In the genomic region with DNA sequence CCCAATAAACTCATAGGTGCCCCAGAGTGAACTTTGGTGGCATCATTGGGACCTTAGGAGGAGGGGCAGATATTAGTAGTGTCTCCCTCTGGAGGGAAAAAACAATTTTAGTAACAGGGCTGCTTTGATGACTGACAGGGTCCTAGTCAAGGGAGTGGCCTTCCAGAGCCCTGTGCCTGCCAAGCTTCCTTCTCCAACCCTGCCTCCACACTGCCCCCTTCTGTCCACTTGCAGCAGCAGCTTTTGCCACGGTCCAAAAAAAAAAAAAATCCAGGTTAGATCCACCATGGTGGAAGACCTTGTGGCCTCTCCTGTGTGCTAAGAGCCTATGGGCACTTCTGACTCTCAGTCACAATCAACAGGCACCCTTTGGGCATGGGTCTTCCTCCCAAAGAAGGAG, we compare ENCODE assay signal across 9 mouse cellular contexts. TPM values are rescaled to one million over a fixed set of nuclear protein-coding genes. Genes with fewer than 3 reads are reported as not detected.
DNase-seq lines count a peak whose midpoint lies in the region; ATAC-seq and TF ChIP-seq lines count a peak whose summit lies in the region.
"Had no signal": no experiment of that assay in that cellular context is flagged by ENCODE, and none has a peak within 500 bp of the region (broad histone marks: within the 10 kb centered on the region; RNA-seq: fewer than 3 reads in every experiment).

No protein-coding gene starts in this region.

- H3K36me3 ChIP-seq in midbrain, embryonic 14.5 days (ENCODE audit: control insufficient read depth, insufficient read depth, low read length): no peaks in the 10 kb centered on the region
- H3K36me3 ChIP-seq in midbrain, embryonic 13.5 days: no peaks in the 10 kb centered on the region
- H3K36me3 ChIP-seq in heart, embryonic 15.5 days: no peaks in the 10 kb centered on the region
- no peaks in the 10 kb centered on the region for H3K36me3 ChIP-seq in lung, embryonic 14.5 days (ENCODE audit: insufficient read depth)
- no peaks in the 10 kb centered on the region for H3K36me3 ChIP-seq in stomach, postnatal 0 days (ENCODE audit: control insufficient read depth, insufficient read depth, low read length)
- H3K36me3 ChIP-seq: limb, embryonic 12.5 days had no signal

- TF ChIP-seq CTCF in brain, embryonic 14.5 days (IDR thresholded peaks at IDR 0.05; ENCODE audit: borderline replicate concordance, extremely low read depth, insufficient read depth, insufficient read length): peak; percentile 67
- TF ChIP-seq CTCF in lung, embryonic 14.5 days (IDR thresholded peaks at IDR 0.05; ENCODE audit: low read depth): peak; percentile 70
- TF ChIP-seq CTCF in stomach, postnatal 0 days (IDR thresholded peaks at IDR 0.05; ENCODE audit: low read depth): peak; percentile 83

- no peak for TF ChIP-seq POLR2A in brain, embryonic 14.5 days (IDR thresholded peaks at IDR 0.05; ENCODE audit: borderline replicate concordance, extremely low read depth, insufficient read depth, insufficient read length, poor library complexity, severe bottlenecking)

- no peak for TF ChIP-seq EP300 in stomach, postnatal 0 days (optimal IDR thresholded peaks at IDR 0.05)

- H3K9me3 ChIP-seq in midbrain, embryonic 14.5 days (ENCODE audit: control insufficient read depth, low read length): no peaks in the 10 kb centered on the region
- no peaks in the 10 kb centered on the region for H3K9me3 ChIP-seq in midbrain, embryonic 13.5 days
- no peaks in the 10 kb centered on the region for H3K9me3 ChIP-seq in heart, embryonic 15.5 days (replicated peaks)
- H3K9me3 ChIP-seq in lung, embryonic 14.5 days (ENCODE audit: low read depth, low read length): no peaks in the 10 kb centered on the region
- H3K9me3 ChIP-seq in stomach, postnatal 0 days (ENCODE audit: control insufficient read depth, low read length): no peaks in the 10 kb centered on the region
- H3K9me3 ChIP-seq: limb, embryonic 12.5 days had no signal

- WGBS in midbrain, embryonic 14.5 days: 5% methylated on average over 1 of the region's 1 CpGs
- 0% methylated on average over 1 of the region's 1 CpGs for WGBS in midbrain, embryonic 13.5 days
- 0% methylated on average over 1 of the region's 1 CpGs for WGBS in heart, embryonic 15.5 days
- 6% methylated on average over 1 of the region's 1 CpGs for WGBS in lung, embryonic 14.5 days
- WGBS in stomach, postnatal 0 days: 0% methylated on average over 1 of the region's 1 CpGs

- DNase-seq in CD4-positive, CD25-positive, alpha-beta regulatory T cell, adult 2 months (ENCODE audit: low read depth, low spot score): peak; percentile 79
- DNase-seq in midbrain, embryonic 14.5 days: peak; percentile 61
- peak; percentile 66 for DNase-seq in brain, embryonic 14.5 days (ENCODE audit: low read depth)
- peak; percentile 69 for DNase-seq in lung, embryonic 14.5 days
- DNase-seq in stomach, postnatal 0 days (ENCODE audit: low spot score): peak; percentile 77

- H3K27ac ChIP-seq in midbrain, embryonic 14.5 days (replicated peaks; ENCODE audit: low read depth, low read length): no peak overlapping the region
- H3K27ac ChIP-seq in midbrain, embryonic 13.5 days: no peak overlapping the region
- H3K27ac ChIP-seq in heart, embryonic 15.5 days: no peak overlapping the region
- H3K27ac ChIP-seq in lung, embryonic 14.5 days (ENCODE audit: low read depth): no peak overlapping the region
- H3K27ac ChIP-seq in stomach, postnatal 0 days (replicated peaks): no peak overlapping the region
- H3K27ac ChIP-seq: limb, embryonic 12.5 days had no signal

- H3K4me1 ChIP-seq in midbrain, embryonic 14.5 days (ENCODE audit: control insufficient read depth, insufficient read depth, low read length): no peaks in the 10 kb centered on the region
- H3K4me1 ChIP-seq in midbrain, embryonic 13.5 days (replicated peaks): no peaks in the 10 kb centered on the region
- H3K4me1 ChIP-seq in heart, embryonic 15.5 days (replicated peaks): peaks cover 3% of the 10 kb centered on the region; the same call in 1 of the 2 replicates
- H3K4me1 ChIP-seq in lung, embryonic 14.5 days (ENCODE audit: insufficient read depth): no peaks in the 10 kb centered on the region
- H3K4me1 ChIP-seq in stomach, postnatal 0 days (replicated peaks; ENCODE audit: control insufficient read depth, insufficient read depth): no peaks in the 10 kb centered on the region

- no peak for ATAC-seq in CD4-positive, CD25-positive, alpha-beta regulatory T cell, adult 4 months
- no peak for ATAC-seq in midbrain, embryonic 14.5 days (ENCODE audit: low FRiP score, low TSS enrichment)
- ATAC-seq in midbrain, embryonic 13.5 days: no peak
- ATAC-seq in heart, embryonic 15.5 days (replicated peaks; ENCODE audit: insufficient number of reproducible peaks, insufficient read depth, low FRiP score, low read depth): 0 out of 2 replicates have a peak, but pooled peaks have one; percentile 39
- ATAC-seq in lung, embryonic 14.5 days (ENCODE audit: insufficient read depth): no peak
- peak; percentile 49; the same call in 1 of the 2 replicates for ATAC-seq in stomach, postnatal 0 days (ENCODE audit: low FRiP score, low TSS enrichment)

- H3K27me3 ChIP-seq in midbrain, embryonic 14.5 days (ENCODE audit: control insufficient read depth, insufficient read depth, low read length): no peaks in the 10 kb centered on the region
- H3K27me3 ChIP-seq in midbrain, embryonic 13.5 days: peaks cover 28% of the 10 kb centered on the region; the same call in 1 of the 2 replicates
- H3K27me3 ChIP-seq in heart, embryonic 15.5 days: no peaks in the 10 kb centered on the region; the same call in 1 of the 2 replicates
- H3K27me3 ChIP-seq in lung, embryonic 14.5 days (ENCODE audit: insufficient read depth, low read length): no peaks in the 10 kb centered on the region
- H3K27me3 ChIP-seq in stomach, postnatal 0 days (ENCODE audit: control insufficient read depth, insufficient read depth, low read length): no peaks in the 10 kb centered on the region

- no peak overlapping the region for H3K4me2 ChIP-seq in midbrain, embryonic 14.5 days (ENCODE audit: low read length)
- H3K4me2 ChIP-seq in midbrain, embryonic 13.5 days (replicated peaks): no peak overlapping the region
- no peak overlapping the region for H3K4me2 ChIP-seq in heart, embryonic 15.5 days
- H3K4me2 ChIP-seq in lung, embryonic 14.5 days: no peak overlapping the region
- no peak overlapping the region for H3K4me2 ChIP-seq in stomach, postnatal 0 days (replicated peaks; ENCODE audit: low read depth)
- H3K4me2 ChIP-seq: limb, embryonic 12.5 days had no signal

- H3K4me3 ChIP-seq in midbrain, embryonic 14.5 days (replicated peaks; ENCODE audit: low read depth, low read length): no peak overlapping the region
- no peak overlapping the region for H3K4me3 ChIP-seq in midbrain, embryonic 13.5 days (replicated peaks)
- no peak overlapping the region for H3K4me3 ChIP-seq in heart, embryonic 15.5 days
- H3K4me3 ChIP-seq in lung, embryonic 14.5 days (ENCODE audit: low read depth, low read length): no peak overlapping the region
- H3K4me3 ChIP-seq in stomach, postnatal 0 days (ENCODE audit: low read depth, low read length): no peak overlapping the region
- H3K4me3 ChIP-seq: limb, embryonic 12.5 days had no signal

- H3K9ac ChIP-seq in midbrain, embryonic 14.5 days (replicated peaks; ENCODE audit: low read length): no peak overlapping the region
- no peak overlapping the region for H3K9ac ChIP-seq in midbrain, embryonic 13.5 days (replicated peaks)
- no peak overlapping the region for H3K9ac ChIP-seq in heart, embryonic 15.5 days
- no peak overlapping the region for H3K9ac ChIP-seq in lung, embryonic 14.5 days
- no peak overlapping the region for H3K9ac ChIP-seq in stomach, postnatal 0 days (ENCODE audit: low read length)
- H3K9ac ChIP-seq: limb, embryonic 12.5 days had no signal

RNA-seq across cellular contexts. Expression of gene 5031439G07Rik, which starts 7.6 kb away (rescaled TPM):
- polyA plus RNA-seq in CD4-positive, CD25-positive, alpha-beta regulatory T cell, adult 4 months (2017; shearing (Covaris generic)): 1 to 10 TPM; 1.4 to 2.0 TPM
- 22.0 and 23.2 TPM in 2 replicates for polyA plus RNA-seq in midbrain, embryonic 14.5 days (2014; fragmentation: Nextera tagmentation; extraction: Ambion mirVana)
- polyA plus RNA-seq in midbrain, embryonic 13.5 days (2015; fragmentation: Nextera tagmentation; extraction: Ambion mirVana): 17.4 and 19.0 TPM in 2 replicates
- 39.4 and 69.9 TPM in 2 replicates for polyA plus RNA-seq in brain, embryonic 14.5 days (2012; rRNA removed)
- polyA plus RNA-seq in heart, embryonic 15.5 days (2015; fragmentation: Nextera tagmentation; extraction: Ambion mirVana): 5.0 and 14.4 TPM in 2 replicates
- polyA plus RNA-seq in lung, embryonic 14.5 days (2014; fragmentation: Nextera tagmentation; extraction: Ambion mirVana): 11.6 and 13.5 TPM in 2 replicates
- 6.6 and 14.7 TPM in 2 replicates for polyA plus RNA-seq in stomach, postnatal 0 days (2015; fragmentation: Nextera tagmentation; extraction: Ambion mirVana)

RNA-seq across cellular contexts. Expression of gene Upk3a, which starts 21.0 kb away (rescaled TPM):
- polyA plus RNA-seq in CD4-positive, CD25-positive, alpha-beta regulatory T cell, adult 4 months (2017; shearing (Covaris generic)): not detected
- polyA plus RNA-seq in midbrain, embryonic 14.5 days (2014; fragmentation: Nextera tagmentation; extraction: Ambion mirVana): 0.33 and 0.40 TPM in 2 replicates
- polyA plus RNA-seq in midbrain, embryonic 13.5 days (2015; fragmentation: Nextera tagmentation; extraction: Ambion mirVana): 0.39 and 0.43 TPM in 2 replicates
- polyA plus RNA-seq in brain, embryonic 14.5 days (2012; rRNA removed): 0.28 and 0.53 TPM in 2 replicates
- polyA plus RNA-seq in heart, embryonic 15.5 days (2015; fragmentation: Nextera tagmentation; extraction: Ambion mirVana): 0.23 and 2.4 TPM in 2 replicates
- 2.4 and 3.3 TPM in 2 replicates for polyA plus RNA-seq in lung, embryonic 14.5 days (2014; fragmentation: Nextera tagmentation; extraction: Ambion mirVana)
- 5.7 and 7.0 TPM in 2 replicates for polyA plus RNA-seq in stomach, postnatal 0 days (2015; fragmentation: Nextera tagmentation; extraction: Ambion mirVana)
- polyA plus RNA-seq: limb, embryonic 12.5 days had no signal

RNA-seq across cellular contexts. Expression of gene Fam118a, which starts 32.8 kb away (rescaled TPM):
- polyA plus RNA-seq in CD4-positive, CD25-positive, alpha-beta regulatory T cell, adult 4 months (2017; shearing (Covaris generic)): 10 to 100 TPM; 38.3 to 46.1 TPM
- 24.1 and 28.0 TPM in 2 replicates for polyA plus RNA-seq in midbrain, embryonic 14.5 days (2014; fragmentation: Nextera tagmentation; extraction: Ambion mirVana)
- 24.4 and 26.0 TPM in 2 replicates for polyA plus RNA-seq in midbrain, embryonic 13.5 days (2015; fragmentation: Nextera tagmentation; extraction: Ambion mirVana)
- 14.3 and 15.9 TPM in 2 replicates for polyA plus RNA-seq in brain, embryonic 14.5 days (2012; rRNA removed)
- polyA plus RNA-seq in heart, embryonic 15.5 days (2015; fragmentation: Nextera tagmentation; extraction: Ambion mirVana): 15.3 and 19.7 TPM in 2 replicates
- polyA plus RNA-seq in lung, embryonic 14.5 days (2014; fragmentation: Nextera tagmentation; extraction: Ambion mirVana): 37.0 and 37.5 TPM in 2 replicates
- 18.3 and 20.1 TPM in 2 replicates for polyA plus RNA-seq in stomach, postnatal 0 days (2015; fragmentation: Nextera tagmentation; extraction: Ambion mirVana)

Comparison
In these comparisons a context has a peak if more than half of its experiments do, and no peak if none do; other contexts are left out.
1. ATAC-seq: peak in heart, embryonic 15.5 days (single experiment) and stomach, postnatal 0 days (single experiment); none in CD4-positive, CD25-positive, alpha-beta regulatory T cell, adult 4 months (single experiment), midbrain, embryonic 14.5 days (single experiment), midbrain, embryonic 13.5 days (single experiment) and lung, embryonic 14.5 days (single experiment).
2. Peak in every context shown above with its lines, with median percentiles within 50 percentile points of each other: DNase-seq and CTCF ChIP-seq.